Mouse (Mus musculus): ENCODE measurements around the gene Cdkn1b. TPM values are rescaled to one million over a fixed set of nuclear protein-coding genes. Genes with fewer than 3 reads are reported as not detected.
A peak's percentile ranks its signal among the peaks of the same experiment; 100 is the strongest.

The Cdkn1b gene
- polyA plus RNA-seq, 1 experiment from 2014 or later, result 10.3 TPM

DNA sequence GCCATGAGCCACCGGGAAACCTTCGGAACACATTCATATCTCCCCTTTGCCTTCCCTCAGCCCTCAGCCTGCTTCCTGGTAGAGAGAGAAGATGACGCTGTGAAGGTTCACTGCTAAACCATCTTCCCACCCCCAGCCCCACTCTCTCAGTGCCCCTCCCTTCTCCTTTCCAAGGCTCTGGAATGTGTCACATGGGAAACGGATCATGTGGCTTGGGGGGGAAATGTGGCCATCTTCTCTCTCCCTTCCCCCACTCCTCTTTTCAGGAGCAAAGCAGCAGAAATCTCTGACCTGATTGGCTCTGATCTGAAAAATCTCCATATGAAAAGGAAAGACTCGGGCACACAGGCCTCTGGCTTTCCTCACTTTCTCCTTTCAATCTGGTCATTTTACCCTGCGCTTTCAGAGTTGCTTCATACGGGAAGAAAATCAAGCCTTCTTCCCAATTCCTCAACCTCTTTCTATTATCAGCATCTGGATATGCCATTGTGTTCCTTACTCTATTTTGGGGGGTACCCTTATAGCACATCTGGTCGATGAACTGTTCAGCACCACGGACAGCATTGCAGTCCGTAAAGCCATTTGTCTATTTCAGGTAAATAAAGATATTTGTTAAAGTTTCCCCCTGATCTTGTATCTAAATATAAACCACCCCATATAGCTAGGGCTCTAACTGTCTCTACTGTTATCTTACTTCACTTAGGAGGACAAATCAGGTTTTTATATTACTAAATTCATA, 32.3 kb upstream of the Cdkn1b start:
- Histone ChIP-seq H3K4me3 (peak overlapping the region; percentile 35), H3K9me3 (replicated peaks) (no peaks in the 10 kb centered on the region), H3K27ac (no peak overlapping the region), H3K4me1 (peaks cover 15% of the 10 kb centered on the region), H3K27me3 (ENCODE audit: low read depth, poor library complexity, severe bottlenecking) (no peaks in the 10 kb centered on the region), H3K36me3 (no peaks in the 10 kb centered on the region)
- under 1% methylated on average over 10 of the region's 10 CpGs for WGBS
- DNase-seq (ENCODE audit: low spot score), result peak; percentile 61

DNA sequence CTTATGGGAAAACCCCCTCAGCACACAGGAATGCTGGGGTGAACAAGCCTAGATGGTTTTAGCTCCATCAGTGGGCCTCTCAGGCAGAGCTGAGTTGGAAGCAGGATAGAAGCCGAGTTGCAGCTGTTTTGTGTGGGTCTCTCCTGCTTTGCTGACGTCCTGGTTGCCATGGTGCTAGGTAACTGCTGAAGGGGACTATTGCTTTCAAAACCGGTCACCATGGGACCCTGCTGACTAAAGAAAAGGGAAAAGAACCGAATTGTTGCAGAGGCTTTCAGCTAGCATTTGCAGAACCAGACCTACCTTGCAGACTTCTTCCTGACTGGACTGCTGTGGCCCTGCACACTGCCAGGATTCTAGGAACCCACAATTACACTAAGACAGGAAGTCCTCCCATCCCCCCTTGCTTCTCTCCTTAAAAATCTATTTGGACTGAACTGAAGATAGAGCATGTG, 31.6 kb upstream of the Cdkn1b start:
- no peaks in the 10 kb centered on the region for H3K27me3 ChIP-seq (ENCODE audit: low read depth, poor library complexity, severe bottlenecking)
- no peak overlapping the region for H3K27ac ChIP-seq
- H3K4me3 ChIP-seq, result no peak overlapping the region
- DNase-seq (ENCODE audit: low spot score), result no peak
- WGBS, result 8% methylated on average over 4 of the region's 4 CpGs
- H3K36me3 ChIP-seq, result no peaks in the 10 kb centered on the region
- peaks cover 15% of the 10 kb centered on the region for H3K4me1 ChIP-seq
- no peaks in the 10 kb centered on the region for H3K9me3 ChIP-seq (replicated peaks)

DNA sequence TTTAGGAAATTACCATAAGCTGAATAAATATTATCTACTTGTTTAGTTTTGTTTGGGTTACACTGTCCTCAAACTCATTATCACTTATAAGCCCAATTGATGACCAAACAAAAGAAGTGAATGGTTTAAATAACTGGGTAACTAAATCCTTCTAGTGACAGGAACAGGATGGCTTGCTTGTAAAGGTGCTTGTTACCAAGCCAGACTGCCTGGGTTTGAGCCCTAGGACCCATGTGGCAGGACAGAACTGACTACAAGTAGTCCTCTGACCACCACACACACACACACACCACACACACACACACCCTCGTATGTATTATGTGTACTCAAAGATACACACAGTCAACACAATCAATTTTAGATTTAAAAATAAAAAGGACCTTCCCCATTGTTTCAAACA, 30.4 kb upstream of the Cdkn1b start:
- no peak overlapping the region for H3K27ac ChIP-seq
- 78% methylated on average over 1 of the region's 1 CpGs for WGBS
- no peak for DNase-seq (ENCODE audit: low spot score)

DNA sequence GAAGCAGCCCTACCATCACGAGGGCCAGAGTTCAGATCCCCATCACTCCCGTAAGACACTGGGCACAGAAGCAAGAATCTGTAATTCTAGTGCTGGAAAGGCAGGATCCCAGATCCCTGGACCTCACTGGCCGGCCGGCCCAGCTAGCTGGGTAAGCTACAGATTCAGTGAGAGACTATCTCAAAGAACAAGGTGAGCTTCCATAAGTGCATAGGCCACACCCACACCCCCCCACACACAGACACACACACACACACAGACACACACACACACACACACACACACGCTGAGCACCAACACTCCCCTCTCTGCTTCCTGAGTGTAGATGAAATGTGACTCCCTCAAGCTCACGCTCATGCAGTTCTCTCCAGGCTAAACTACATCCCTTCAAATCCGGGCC, 29.8 kb upstream of the Cdkn1b start:
- Histone ChIP-seq H3K9me3 (replicated peaks) (no peaks in the 10 kb centered on the region), H3K4me3 (no peak overlapping the region), H3K36me3 (no peaks in the 10 kb centered on the region), H3K27ac (no peak overlapping the region), H3K4me1 (peaks cover 15% of the 10 kb centered on the region), H3K27me3 (ENCODE audit: low read depth, poor library complexity, severe bottlenecking) (no peaks in the 10 kb centered on the region)
- WGBS, result 82% methylated on average over 7 of the region's 7 CpGs
- DNase-seq (ENCODE audit: low spot score), result no peak

More for the DNA sequence above, 30.4 kb upstream of the Cdkn1b start:
- no peaks in the 10 kb centered on the region for H3K9me3 ChIP-seq (replicated peaks)
- H3K36me3 ChIP-seq, result no peaks in the 10 kb centered on the region
- H3K4me1 ChIP-seq, result peaks cover 15% of the 10 kb centered on the region
- H3K4me3 ChIP-seq, result no peak overlapping the region
- no peaks in the 10 kb centered on the region for H3K27me3 ChIP-seq (ENCODE audit: low read depth, poor library complexity, severe bottlenecking)

DNA sequence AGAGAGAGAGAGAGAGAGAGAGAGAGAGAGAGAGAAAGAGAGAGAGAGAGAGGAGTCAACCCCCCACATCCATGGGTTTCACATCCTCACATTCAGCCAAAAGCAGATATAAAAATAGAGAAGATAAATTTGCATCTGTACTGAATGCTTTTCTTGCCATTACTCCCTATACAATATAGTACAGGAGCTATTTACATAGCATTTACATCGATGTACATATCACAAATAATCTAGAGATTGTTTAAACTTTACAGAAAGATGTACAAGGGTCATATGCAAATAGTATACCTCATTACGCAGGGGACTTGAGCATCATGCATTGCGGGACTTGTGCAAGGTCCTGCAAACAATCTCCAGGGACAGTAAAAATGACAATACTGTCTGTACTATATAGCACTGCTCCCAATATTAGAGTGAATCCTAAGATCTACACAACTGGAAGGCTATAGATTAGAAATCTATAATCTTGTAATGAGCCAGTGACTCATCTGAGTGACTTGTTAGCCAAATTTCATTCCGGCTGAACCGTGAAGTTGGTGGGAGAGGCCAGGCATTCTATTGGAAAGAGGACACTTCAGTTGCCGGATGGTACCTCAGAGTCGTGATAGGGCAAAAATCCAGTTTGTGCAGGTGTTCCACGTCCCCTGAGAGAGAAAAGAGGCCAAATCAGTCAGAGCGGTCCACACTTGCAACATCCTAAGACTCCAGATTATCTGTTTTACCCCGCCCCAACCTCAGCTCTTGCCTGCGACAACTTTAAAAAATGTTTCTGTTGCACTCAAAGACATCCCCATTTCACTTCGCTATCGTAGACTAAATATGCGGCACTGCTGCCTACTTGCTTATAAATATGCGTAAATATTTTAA, 23.4 kb upstream of the Cdkn1b start:
- H3K4me3 ChIP-seq, result peak overlapping the region; percentile 65
- H3K4me1 ChIP-seq, result peaks cover 13% of the 10 kb centered on the region
- DNase-seq (ENCODE audit: low spot score), result no peak
- H3K27ac ChIP-seq, result peak overlapping the region; percentile 96
- WGBS, result 63% methylated on average over 15 of the region's 15 CpGs
- no peaks in the 10 kb centered on the region for H3K9me3 ChIP-seq (replicated peaks)
- no peaks in the 10 kb centered on the region for H3K36me3 ChIP-seq
- no peaks in the 10 kb centered on the region for H3K27me3 ChIP-seq (ENCODE audit: low read depth, poor library complexity, severe bottlenecking)

DNA sequence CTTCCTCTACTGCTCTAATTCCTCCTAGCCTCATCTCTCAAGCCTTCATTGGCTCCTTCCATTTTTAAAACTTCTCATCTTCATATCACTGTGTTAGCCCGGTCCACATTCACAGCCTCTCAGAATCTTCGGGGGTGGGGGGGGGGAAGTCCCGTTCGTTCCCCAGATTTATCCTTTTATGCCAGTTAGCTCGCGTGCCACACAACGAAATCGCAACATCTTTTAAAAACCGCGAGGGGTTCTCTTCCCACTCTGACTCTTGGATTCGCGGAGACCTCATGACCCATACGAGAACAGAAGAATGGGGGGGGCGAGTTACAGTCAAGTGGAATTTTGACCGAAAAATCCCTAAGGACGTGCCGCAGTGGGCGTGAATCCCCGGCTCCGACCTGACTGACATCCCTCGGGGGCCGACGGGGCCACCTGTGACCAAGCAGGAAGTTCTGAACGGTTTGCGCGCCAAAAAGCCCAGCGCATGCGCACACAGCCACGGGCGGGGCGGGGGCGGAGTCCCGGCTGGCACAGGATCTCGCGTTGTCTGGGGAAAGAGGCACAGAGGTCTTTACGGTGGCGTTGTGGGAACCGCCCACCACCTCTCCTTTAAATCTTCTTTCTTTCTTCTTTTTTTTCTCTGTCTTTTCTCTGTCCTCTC, 22.6 kb upstream of the Cdkn1b start:
- Histone ChIP-seq H3K4me3 (peak overlapping the region; percentile 65), H3K9me3 (replicated peaks) (no peaks in the 10 kb centered on the region), H3K27ac (peak overlapping the region; percentile 96), H3K4me1 (peaks cover 13% of the 10 kb centered on the region), H3K27me3 (ENCODE audit: low read depth, poor library complexity, severe bottlenecking) (no peaks in the 10 kb centered on the region), H3K36me3 (no peaks in the 10 kb centered on the region)
- WGBS, result under 1% methylated on average over 38 of the region's 38 CpGs
- peak; percentile 99 for DNase-seq (ENCODE audit: low spot score)

DNA sequence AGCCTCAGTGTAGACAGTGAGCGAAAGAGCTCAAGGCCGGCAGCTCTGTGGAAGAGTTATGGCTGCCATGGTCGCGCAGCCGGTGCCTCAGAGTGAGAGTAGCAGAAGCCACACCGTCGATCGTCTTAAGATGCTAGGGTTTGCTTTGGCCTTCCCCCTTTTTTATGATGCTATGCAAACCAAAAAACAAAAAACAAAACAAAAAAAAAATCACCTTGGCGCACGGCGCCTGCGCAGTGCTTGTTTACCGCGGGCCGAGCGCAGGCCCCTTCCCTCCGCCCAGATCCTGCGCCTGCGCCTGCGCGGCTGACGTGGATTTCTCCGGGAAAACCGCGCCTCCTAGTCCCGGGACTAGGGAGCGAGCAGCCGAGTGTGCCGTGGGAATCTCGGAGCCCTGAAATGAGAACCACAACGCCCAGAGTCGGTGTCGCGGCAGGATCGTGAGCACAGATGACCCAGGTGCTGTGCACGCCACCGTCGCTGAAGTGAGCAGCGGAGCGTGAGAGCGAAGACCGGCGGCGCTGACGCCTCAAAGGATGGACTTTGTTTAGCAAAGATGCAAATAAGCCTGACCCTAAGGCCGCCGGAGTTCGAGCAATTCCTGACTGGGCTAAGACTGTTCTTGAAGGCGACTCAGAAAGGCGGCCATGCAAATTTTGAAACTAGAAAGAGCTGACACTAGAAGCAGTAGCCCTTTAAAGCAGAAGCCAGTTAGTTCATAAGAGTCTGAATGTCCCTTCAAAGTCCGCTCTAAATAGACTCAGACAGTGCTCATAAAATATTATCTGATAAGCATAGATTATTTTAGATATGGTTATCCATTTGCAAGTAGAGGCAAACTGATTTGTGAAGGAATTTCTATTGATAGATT, 21.9 kb upstream of the Cdkn1b start, which contains the start of gene Gpr19:
Gpr19 (minus strand) TSS at position 484 of the 871 bp plus-strand sequence.
- DNase-seq (ENCODE audit: low spot score), result peak; percentile 94
- Histone ChIP-seq H3K36me3 (no peaks in the 10 kb centered on the region), H3K4me1 (peaks cover 13% of the 10 kb centered on the region), H3K4me3 (peak within 1 kb of the TSS; percentile 65), H3K27ac (peak within 1 kb of the TSS; percentile 96), H3K27me3 (ENCODE audit: low read depth, poor library complexity, severe bottlenecking) (no peaks in the 10 kb centered on the region), H3K9me3 (replicated peaks) (no peaks in the 10 kb centered on the region)
- under 1% methylated on average over 51 of the region's 51 CpGs for WGBS

DNA sequence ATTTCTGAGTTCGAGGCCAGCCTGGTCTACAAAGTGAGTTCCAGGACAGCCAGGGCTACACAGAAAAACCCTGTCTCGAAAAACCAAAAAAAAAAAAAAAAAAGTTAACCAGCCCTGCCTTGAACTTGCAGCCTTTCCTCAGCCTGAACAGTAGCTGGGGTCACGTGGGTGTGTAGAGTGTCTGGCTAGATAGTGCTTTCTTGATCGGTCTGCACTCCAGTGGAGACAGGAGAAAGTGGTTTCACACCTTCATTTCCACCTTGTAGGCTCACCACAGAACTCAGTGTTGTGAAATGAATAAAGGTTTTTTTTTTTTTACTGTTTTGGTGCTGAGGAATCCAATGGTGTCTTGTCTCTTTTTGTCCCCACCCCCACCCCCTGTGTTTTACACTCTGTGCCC, 16.8 kb upstream of the Cdkn1b start:
- no peak for DNase-seq (ENCODE audit: low spot score)
- Histone ChIP-seq H3K27ac (no peak overlapping the region), H3K4me1 (peaks cover 4% of the 10 kb centered on the region; the same call in 1 of the 2 replicates), H3K9me3 (replicated peaks) (no peaks in the 10 kb centered on the region), H3K27me3 (ENCODE audit: low read depth, poor library complexity, severe bottlenecking) (no peaks in the 10 kb centered on the region), H3K36me3 (no peaks in the 10 kb centered on the region), H3K4me3 (no peak overlapping the region)
- WGBS, result 78% methylated on average over 4 of the region's 4 CpGs

DNA sequence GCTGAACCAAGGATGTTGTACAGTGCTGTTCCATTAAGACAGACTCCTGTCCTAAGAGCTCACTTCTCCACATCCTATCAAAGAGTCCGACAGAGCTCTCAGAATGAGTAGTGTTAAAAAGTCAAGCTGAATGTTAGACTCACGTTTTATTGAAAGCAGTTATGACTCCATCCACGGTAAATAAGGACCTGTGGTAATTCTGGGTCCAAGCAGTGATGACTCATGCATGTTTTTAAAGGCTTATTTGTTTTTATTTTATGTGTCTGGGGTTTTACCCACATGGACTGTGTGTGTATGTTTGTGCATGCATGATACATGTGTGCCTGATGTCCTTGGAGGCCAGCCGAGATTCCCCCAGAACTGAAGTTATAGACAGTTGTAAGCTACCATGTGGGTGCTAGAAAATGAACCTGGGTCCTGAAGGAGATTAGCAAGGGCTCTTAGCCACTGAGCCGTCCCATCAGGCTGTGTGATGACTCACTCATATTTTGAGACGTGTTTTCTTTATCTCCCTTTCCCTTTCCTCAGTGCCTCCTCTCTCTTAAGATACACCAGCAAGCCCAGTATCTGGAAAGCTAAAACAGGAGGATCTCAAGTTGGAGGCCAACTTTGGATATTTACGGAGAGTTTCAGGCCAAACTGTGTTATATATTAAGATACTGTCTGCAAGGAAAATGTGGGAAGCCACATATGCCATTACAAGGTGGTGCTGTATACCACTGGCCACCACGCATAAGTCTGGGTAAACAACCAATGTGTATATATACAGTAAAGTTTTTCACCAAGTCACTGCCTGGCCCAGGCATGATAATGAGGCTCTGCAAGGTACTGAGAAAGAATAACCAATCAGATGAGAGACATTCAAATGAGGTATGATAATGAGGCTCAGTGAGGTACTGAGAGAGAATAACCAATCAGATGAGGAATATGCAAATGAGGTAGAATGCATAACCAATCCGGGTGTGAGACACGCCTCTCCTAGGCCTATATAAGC, 16.0 kb upstream of the Cdkn1b start:
- no peaks in the 10 kb centered on the region for H3K36me3 ChIP-seq
- H3K27ac ChIP-seq, result no peak overlapping the region
- H3K4me1 ChIP-seq, result no peaks in the 10 kb centered on the region
- DNase-seq (ENCODE audit: low spot score), result no peak
- H3K4me3 ChIP-seq, result no peak overlapping the region
- WGBS, result 93% methylated on average over 10 of the region's 10 CpGs
- H3K27me3 ChIP-seq (ENCODE audit: low read depth, poor library complexity, severe bottlenecking), result no peaks in the 10 kb centered on the region
- H3K9me3 ChIP-seq (replicated peaks), result no peaks in the 10 kb centered on the region

DNA sequence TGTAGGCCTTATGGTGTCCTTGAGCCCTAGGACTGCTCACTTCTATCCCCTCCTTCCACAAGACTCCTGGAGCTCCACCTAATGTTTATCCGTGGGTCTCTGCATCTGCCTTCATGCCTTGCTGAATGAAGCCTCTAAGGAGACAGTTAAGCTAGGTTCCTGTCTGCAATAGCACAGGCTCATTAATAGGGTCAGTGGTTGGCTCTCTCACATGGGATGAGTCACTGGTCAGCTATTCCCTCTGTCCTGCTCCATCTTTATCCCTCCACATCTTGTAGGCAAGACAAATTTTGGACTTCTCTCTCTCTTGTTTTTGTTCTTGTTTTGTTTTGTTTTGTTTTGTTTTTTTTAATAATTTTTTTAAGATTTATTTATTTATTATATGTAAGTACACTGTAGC, 14.4 kb upstream of the Cdkn1b start:
- 86% methylated on average over 1 of the region's 1 CpGs for WGBS
- H3K27me3 ChIP-seq (ENCODE audit: low read depth, poor library complexity, severe bottlenecking), result no peaks in the 10 kb centered on the region
- no peaks in the 10 kb centered on the region for H3K9me3 ChIP-seq (replicated peaks)
- no peak overlapping the region for H3K4me3 ChIP-seq
- no peak overlapping the region for H3K27ac ChIP-seq
- no peak for DNase-seq (ENCODE audit: low spot score)
- no peaks in the 10 kb centered on the region for H3K36me3 ChIP-seq
- H3K4me1 ChIP-seq, result no peaks in the 10 kb centered on the region

DNA sequence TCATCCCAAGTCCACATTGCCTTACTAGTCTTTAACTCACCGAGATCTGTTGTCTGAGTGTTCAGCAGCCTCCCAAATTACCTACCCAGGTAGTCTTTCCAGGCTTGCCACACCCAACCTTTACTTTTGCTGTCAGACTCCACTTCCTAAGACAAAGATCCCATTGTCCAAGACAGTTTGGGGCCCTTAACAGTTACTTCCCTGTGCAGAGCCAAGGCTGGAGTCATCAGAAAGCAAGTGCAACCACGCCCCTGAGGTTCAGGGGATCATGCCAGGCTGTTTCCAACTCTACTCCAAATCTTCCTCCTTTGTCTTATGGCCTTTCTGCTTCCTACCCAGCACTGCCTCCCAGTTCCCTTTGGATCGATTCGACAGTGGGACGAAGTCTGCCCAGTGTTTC, 5.7 kb upstream of the Cdkn1b start:
- WGBS, result 93% methylated on average over 5 of the region's 5 CpGs
- Histone ChIP-seq H3K27ac (no peak overlapping the region), H3K9me3 (replicated peaks) (no peaks in the 10 kb centered on the region), H3K36me3 (no peaks in the 10 kb centered on the region), H3K4me1 (peaks cover 16% of the 10 kb centered on the region), H3K4me3 (no peak overlapping the region), H3K27me3 (ENCODE audit: low read depth, poor library complexity, severe bottlenecking) (peaks cover 16% of the 10 kb centered on the region)
- no peak for DNase-seq (ENCODE audit: low spot score)

Measured in limb, embryonic 10.5 days (tissue).